Mouse (Mus musculus) cortical plate, adult 2 months (tissue): Measurements from ENCODE around the gene Endov. TPM values are rescaled to one million over a fixed set of nuclear protein-coding genes. Genes with fewer than 3 reads are reported as not detected.

Experiments used
- H3K27ac ChIP-seq: fragments of 200-500 bp; 2 replicates; pipeline ENCODE4 v1.5.1; 2012; ENCODE audit warnings: low read length, control low read depth, inconsistent platforms; ENCODE audit not compliant: insufficient read depth
- H3K4me1 ChIP-seq: fragments of 200-500 bp; 2 replicates; pipeline ENCODE4 v1.6.1; 2011; ENCODE audit warnings: low read length; ENCODE audit not compliant: control insufficient read depth, insufficient read depth
- H3K4me3 ChIP-seq: fragments of 200-500 bp; 2 replicates; pipeline ENCODE4 v1.5.1; 2011; ENCODE audit warnings: mild to moderate bottlenecking, low read length, control low read depth; ENCODE audit not compliant: insufficient read depth
- CTCF ChIP-seq: fragments of 200-500 bp; IDR thresholded peaks from 2 replicates; pipeline ENCODE4 v1.5.1; 2011; ENCODE audit warnings: mild to moderate bottlenecking, control low read depth, low read length; ENCODE audit not compliant: insufficient read depth; ENCODE audit errors: extremely low read depth
- POLR2A ChIP-seq: fragments of 200-500 bp; IDR thresholded peaks from 2 replicates; pipeline ENCODE4 v1.6.1; 2011; ENCODE audit warnings: mild to moderate bottlenecking, low read length, control low read depth; ENCODE audit not compliant: insufficient read depth; ENCODE audit errors: extremely low read depth
- polyA plus RNA-seq: library from polyadenylated mRNA; depleted of rRNA; stranded (reverse); fragments of >200 nt; gene quantifications from 2 replicates; pipeline ENCODE4 v1.2.3, GENCODE M21; 2012

Endov gene
- polyA plus RNA-seq, 1 experiment = 21.1 TPM

DNA sequence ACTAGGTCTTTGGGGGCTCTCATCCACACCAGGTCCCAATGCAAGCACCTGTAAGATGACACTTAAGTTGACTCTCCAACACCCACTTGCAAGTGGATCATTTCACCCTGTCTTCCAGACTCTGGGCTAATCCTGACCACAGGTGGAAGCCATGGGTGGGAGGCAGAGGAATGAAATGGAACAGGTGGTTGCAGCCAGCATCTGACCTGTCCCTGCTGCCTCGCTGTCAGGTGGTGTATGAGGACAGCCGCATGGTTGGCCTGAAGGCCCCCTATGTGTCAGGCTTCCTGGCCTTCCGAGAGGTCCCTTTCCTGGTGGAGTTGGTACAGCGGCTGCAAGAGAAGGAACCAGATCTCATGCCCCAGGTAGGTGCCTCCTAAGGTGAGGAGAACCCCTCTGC is 8.2 kb downstream of the Endov start:
- H3K27ac ChIP-seq = no peak overlapping the region
- no peaks in the 10 kb centered on the region for H3K4me1 ChIP-seq
- no peak overlapping the region for H3K4me3 ChIP-seq
- TF ChIP-seq POLR2A (no peak), CTCF (no peak)

GRCm38 (mm10) chr11:119500011-119500410 is 8.9 kb downstream of the Endov start:
- no peak overlapping the region for H3K27ac ChIP-seq
- TF ChIP-seq POLR2A (no peak), CTCF (no peak)
- no peaks in the 10 kb centered on the region for H3K4me1 ChIP-seq
- no peak overlapping the region for H3K4me3 ChIP-seq

- peak; percentile 95 for TF ChIP-seq CTCF
- TF ChIP-seq POLR2A = no peak
- Histone ChIP-seq H3K4me3 (no peak overlapping the region), H3K4me1 (peaks cover 3% of the 10 kb centered on the region; the same call in 1 of the 2 replicates), H3K27ac (no peak overlapping the region)
Observed at GRCm38 (mm10) chr11:119503675-119504074, 12.5 kb downstream of the Endov start.

DNA sequence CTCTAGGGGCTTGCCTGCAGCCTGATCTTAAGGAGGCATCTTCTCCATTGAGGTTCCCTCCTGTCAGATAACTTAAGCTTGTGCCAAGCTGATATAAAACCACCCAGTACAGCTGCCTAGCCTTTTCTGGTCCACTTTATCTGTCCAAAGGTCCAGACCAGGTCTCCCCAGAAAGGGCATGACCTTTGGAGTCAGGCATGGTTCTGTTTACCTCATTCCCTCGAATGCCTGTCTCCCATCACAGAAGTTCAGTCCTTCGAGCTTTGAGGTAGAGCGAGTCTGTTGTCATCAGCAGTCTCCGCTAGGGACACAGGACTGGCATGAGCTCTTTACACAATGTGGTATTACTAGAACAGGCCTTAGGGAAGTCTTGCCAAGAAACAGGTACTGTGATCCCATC is 15.2 kb downstream of the Endov start:
- no peak for TF ChIP-seq POLR2A
- TF ChIP-seq CTCF = no peak
- Histone ChIP-seq H3K27ac (no peak overlapping the region), H3K4me3 (no peak overlapping the region)

DNA sequence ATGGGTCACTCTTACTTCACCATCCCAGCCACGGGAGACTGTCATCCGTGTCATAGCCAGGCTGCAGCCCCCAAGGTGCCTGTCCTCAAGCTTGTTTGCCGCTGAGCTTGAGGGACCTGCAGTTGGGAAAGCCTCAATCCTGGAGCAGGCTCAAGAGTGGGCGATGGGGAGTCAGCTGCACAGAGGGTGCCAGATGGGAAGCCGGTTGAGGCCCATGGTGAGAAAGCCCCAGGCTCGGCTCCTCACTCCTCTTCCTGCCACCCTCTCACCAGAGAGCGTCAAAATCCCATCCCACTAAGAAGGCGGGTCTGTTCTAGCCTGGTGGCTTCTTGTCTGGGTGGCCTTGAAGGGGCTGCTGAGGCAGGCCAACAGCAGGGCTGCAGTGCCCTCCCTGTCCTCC is 16.6 kb downstream of the Endov start:
- TF ChIP-seq CTCF = no peak
- no peak for TF ChIP-seq POLR2A
- Histone ChIP-seq H3K4me3 (no peak overlapping the region), H3K27ac (peak overlapping the region; percentile 32), H3K4me1 (peaks cover 4% of the 10 kb centered on the region; the same call in 1 of the 2 replicates)

More for the DNA sequence above, 15.2 kb downstream of the Endov start:
- H3K4me1 ChIP-seq = peaks cover 3% of the 10 kb centered on the region; the same call in 1 of the 2 replicates

DNA sequence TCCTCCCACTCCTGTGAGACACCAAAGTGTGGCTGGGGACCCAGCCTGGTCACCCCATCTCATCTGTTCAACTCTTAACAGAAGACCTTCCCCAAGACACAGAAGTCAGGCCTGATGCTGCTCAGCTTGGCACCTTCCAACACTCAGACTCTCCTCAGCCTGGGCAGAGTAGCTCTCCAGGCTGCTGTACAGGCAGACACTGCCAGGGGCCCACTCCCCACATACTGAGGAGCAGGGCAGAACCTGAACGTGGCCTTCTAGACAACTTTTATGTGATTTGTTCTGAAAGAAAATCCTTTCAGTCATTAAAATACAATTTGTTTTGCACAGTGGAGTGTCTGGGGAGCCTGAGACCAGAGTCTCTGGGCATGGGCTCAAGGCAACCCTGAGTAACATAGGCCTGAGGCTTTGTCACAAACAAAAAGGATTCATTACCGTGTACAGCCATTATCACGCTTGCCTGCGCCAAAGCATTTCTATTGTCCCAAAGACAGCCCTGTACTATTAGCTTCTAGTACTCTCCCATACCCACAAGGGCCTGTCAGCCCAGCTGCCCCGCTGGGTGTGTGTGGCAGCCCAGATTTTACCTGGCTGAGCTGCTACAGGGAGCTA is 18.1 kb downstream of the Endov start:
- H3K4me3 ChIP-seq = no peak overlapping the region
- H3K27ac ChIP-seq = no peak overlapping the region
- H3K4me1 ChIP-seq = peaks cover 4% of the 10 kb centered on the region
- no peak for TF ChIP-seq CTCF
- TF ChIP-seq POLR2A = no peak

DNA sequence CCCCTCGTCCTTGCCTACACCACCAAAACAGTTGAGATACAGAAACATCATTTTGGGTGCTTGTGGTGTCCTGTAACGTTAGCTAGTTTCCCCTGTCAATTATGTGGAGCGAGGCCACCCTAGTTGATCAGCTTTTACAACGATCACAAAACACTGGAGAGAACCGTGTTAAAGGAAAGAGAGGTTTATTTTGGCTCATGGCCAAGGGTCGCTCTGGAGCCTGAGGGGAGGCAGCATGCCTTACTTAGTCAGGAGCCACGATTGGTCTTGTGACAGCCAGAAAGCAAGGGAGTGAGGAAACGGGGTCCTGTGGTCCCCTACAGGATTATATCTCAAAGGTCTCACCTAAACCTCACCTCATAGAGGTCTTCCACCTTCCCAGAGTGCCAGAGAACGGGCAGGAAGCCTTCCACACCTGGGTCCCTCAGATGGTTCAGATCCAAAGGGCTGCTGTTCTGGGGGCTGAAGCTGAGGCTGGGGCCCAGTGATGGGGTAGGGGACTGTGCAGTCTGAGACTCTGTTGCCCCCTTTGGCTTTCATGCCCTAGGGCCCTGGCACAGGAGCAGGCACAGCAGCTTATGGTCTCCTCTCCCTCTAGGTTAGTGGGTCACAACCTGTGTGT is 22.0 kb downstream of the Endov start:
- H3K4me1 ChIP-seq = peaks cover 13% of the 10 kb centered on the region
- no peak overlapping the region for H3K4me3 ChIP-seq
- no peak overlapping the region for H3K27ac ChIP-seq
- TF ChIP-seq POLR2A = no peak
- TF ChIP-seq CTCF = no peak

- peaks cover 13% of the 10 kb centered on the region for H3K4me1 ChIP-seq
- TF ChIP-seq POLR2A (no peak), CTCF (no peak)
- H3K27ac ChIP-seq = peak overlapping the region; percentile 36
- no peak overlapping the region for H3K4me3 ChIP-seq
Observed at GRCm38 (mm10) chr11:119514108-119514860, 23.1 kb downstream of the Endov start.

- H3K27ac ChIP-seq = peak overlapping the region; percentile 83
- H3K4me3 ChIP-seq = no peak overlapping the region
- H3K4me1 ChIP-seq = peaks cover 18% of the 10 kb centered on the region
- TF ChIP-seq CTCF (peak; percentile 12; the same call in 1 of the 2 replicates), POLR2A (no peak)
Observed at GRCm38 (mm10) chr11:119514967-119515636, 24.0 kb downstream of the Endov start.
